Mouse (Mus musculus) right cerebral cortex, adult 2 months (tissue): ENCODE results near the gene Gpat3.
A peak's percentile ranks its signal among the peaks of the same experiment; 100 is the strongest.

Experiments
- DNase-seq, 2 experiments: peaks; one replicate each; pipeline ENCODE4 v3.0.0; 2021 to 2022; ENCODE audit warnings: low spot score in 2 of 2

Gene Gpat3

GRCm38 (mm10) chr5:100860417-100861053 lies 15.0 kb downstream of the Gpat3 start:
- no peak for DNase-seq

GRCm38 (mm10) chr5:100861140-100861539 lies 15.6 kb downstream of the Gpat3 start:
- no peak for DNase-seq

GRCm38 (mm10) chr5:100861811-100862210 lies 16.3 kb downstream of the Gpat3 start:
- no peak for DNase-seq

GRCm38 (mm10) chr5:100863091-100863490 lies 17.6 kb downstream of the Gpat3 start:
- no peak for DNase-seq

- no peak for DNase-seq
These were observed 18.9 kb downstream of the Gpat3 start for GRCm38 (mm10) chr5:100864438-100864837.

GRCm38 (mm10) chr5:100866183-100866582 lies 20.7 kb downstream of the Gpat3 start:
- peak; percentile 16 to 21 for DNase-seq

GRCm38 (mm10) chr5:100869197-100869895 lies 23.8 kb downstream of the Gpat3 start:
- no peak for DNase-seq

GRCm38 (mm10) chr5:100871987-100872386 lies 26.5 kb downstream of the Gpat3 start:
- DNase-seq: no peak

- DNase-seq: no peak
These were observed 29.2 kb downstream of the Gpat3 start for GRCm38 (mm10) chr5:100874721-100875120.

GRCm38 (mm10) chr5:100875180-100875579 lies 29.7 kb downstream of the Gpat3 start:
- no peak for DNase-seq

- DNase-seq: no peak
These were observed 31.5 kb downstream of the Gpat3 start for GRCm38 (mm10) chr5:100877021-100877420.

- no peak for DNase-seq
These were observed 39.7 kb downstream of the Gpat3 start for GRCm38 (mm10) chr5:100885216-100885615.

- no peak for DNase-seq
These were observed 40.9 kb downstream of the Gpat3 start for GRCm38 (mm10) chr5:100886331-100886988.

- DNase-seq: no peak
These were observed 50.7 kb downstream of the Gpat3 start for GRCm38 (mm10) chr5:100896199-100896598.

- DNase-seq: no peak
These were observed 54.4 kb downstream of the Gpat3 start for GRCm38 (mm10) chr5:100899745-100900489.

GRCm38 (mm10) chr5:100901046-100901445 lies 55.5 kb downstream of the Gpat3 start:
- no peak for DNase-seq

- DNase-seq: no peak
These were observed 63.0 kb downstream of the Gpat3 start for GRCm38 (mm10) chr5:100908478-100908877.

GRCm38 (mm10) chr5:100908901-100909300 lies 63.4 kb downstream of the Gpat3 start:
- DNase-seq: no peak

GRCm38 (mm10) chr5:100909691-100910090 lies 64.2 kb downstream of the Gpat3 start:
- peak; percentile 11 to 30 for DNase-seq

- DNase-seq: no peak
These were observed 66.1 kb downstream of the Gpat3 start for GRCm38 (mm10) chr5:100911502-100912097.

- DNase-seq: no peak
These were observed 66.9 kb downstream of the Gpat3 start for GRCm38 (mm10) chr5:100912366-100912765.

GRCm38 (mm10) chr5:100913274-100913673 lies 67.8 kb downstream of the Gpat3 start:
- DNase-seq: no peak
